Mouse (Mus musculus): ENCODE measurements around the gene Dnah7a. TPM values are rescaled to one million over a fixed set of nuclear protein-coding genes. Genes with fewer than 3 reads are reported as not detected.
A peak's percentile ranks its signal among the peaks of the same experiment; 100 is the strongest.
"Not testable (repeated sequence)": the region's sequence is repeated elsewhere in the genome, so short reads cannot be mapped to it uniquely, and the experiment has no call there.

The Dnah7a gene
- total RNA-seq (2021) (under 1 TPM in 1 of 2 experiments, not detected in 1; 0.14 TPM), polyA plus RNA-seq (2012; rRNA removed) (under 0.01 and 0.21 TPM in 2 replicates)
- long read RNA-seq = 0 reads

GRCm38 (mm10) chr1:53706431-53707361 is at the start of gene Dnah7a:
Dnah7a (minus strand) TSS chr1:53706784.
- H3K4me1 ChIP-seq (ENCODE audit: control insufficient read depth, insufficient read depth, low read length) = no peaks in the 10 kb centered on the region
- DNase-seq = peak in 1 of 2 experiments; percentile 15
- peak within 1 kb of the TSS; percentile 36 for H3K4me3 ChIP-seq
- intact Hi-C loops (cut with DNase I) = no loop called here
- TF ChIP-seq CTCF (IDR thresholded peaks at IDR 0.05) (peak; percentile 20; the same call in 1 of the 2 replicates), EP300 (IDR thresholded peaks at IDR 0.05; ENCODE audit: insufficient read depth, low read depth, low read length) (no peak)
- no peaks in the 10 kb centered on the region for H3K27me3 ChIP-seq (ENCODE audit: control insufficient read depth, insufficient read depth, low read length)
- no peak within 1 kb of the TSS for H3K9ac ChIP-seq (ENCODE audit: low read depth, low read length)
- no peaks in the 10 kb centered on the region for H3K79me2 ChIP-seq (replicated peaks; ENCODE audit: control insufficient read depth, insufficient read depth, low read length)
- no peaks in the 10 kb centered on the region for H3K36me3 ChIP-seq (ENCODE audit: control insufficient read depth, insufficient read depth, low read length)
- H3K27ac ChIP-seq = no peak within 1 kb of the TSS
- WGBS = 15% methylated on average over 42 of the region's 42 CpGs

DNA sequence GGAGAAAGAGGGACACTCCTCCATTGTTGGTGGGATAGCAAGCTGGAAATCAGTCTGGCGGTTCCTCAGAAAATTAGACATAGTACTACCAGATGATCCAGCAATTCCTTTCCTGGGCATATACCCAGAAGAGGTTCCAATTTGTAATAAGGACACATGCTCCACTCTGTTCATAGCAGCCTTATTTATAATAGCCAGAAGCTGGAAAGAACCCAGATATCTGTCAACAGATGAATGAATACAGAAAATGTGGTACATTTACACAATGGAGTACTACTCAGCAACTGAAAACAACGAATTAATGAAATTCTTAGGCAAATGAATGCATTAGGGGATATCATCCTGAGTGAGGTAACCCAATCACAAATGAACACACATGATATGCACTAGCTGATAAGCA is 46.9 kb upstream of the Dnah7a start:
- H3K4me3 ChIP-seq; H3K4me1 ChIP-seq (ENCODE audit: control insufficient read depth, insufficient read depth, low read length); H3K79me2 ChIP-seq (replicated peaks; ENCODE audit: control insufficient read depth, insufficient read depth, low read length); intact Hi-C loops (cut with DNase I); H3K9ac ChIP-seq (ENCODE audit: low read depth, low read length); DNase-seq; H3K27ac ChIP-seq; H3K36me3 ChIP-seq (ENCODE audit: control insufficient read depth, insufficient read depth, low read length); H3K27me3 ChIP-seq (ENCODE audit: control insufficient read depth, insufficient read depth, low read length): not testable (repeated sequence)
- WGBS = 95% methylated on average over 2 of the region's 2 CpGs

- H3K36me3 ChIP-seq (ENCODE audit: control insufficient read depth, insufficient read depth, low read length) = no peaks in the 10 kb centered on the region
- no peak for DNase-seq
- no peaks in the 10 kb centered on the region for H3K4me1 ChIP-seq (ENCODE audit: control insufficient read depth, insufficient read depth, low read length)
- H3K4me3 ChIP-seq = no peak overlapping the region
- no peak overlapping the region for H3K27ac ChIP-seq
- no peak for TF ChIP-seq CTCF (IDR thresholded peaks at IDR 0.05)
- TF ChIP-seq EP300 (IDR thresholded peaks at IDR 0.05; ENCODE audit: insufficient read depth, low read depth, low read length) = no peak
- TF ChIP-seq POLR2A (IDR thresholded peaks at IDR 0.05; ENCODE audit: insufficient read depth, low read depth, low read length) = no peak
- no peaks in the 10 kb centered on the region for H3K79me2 ChIP-seq (replicated peaks; ENCODE audit: control insufficient read depth, insufficient read depth, low read length)
- intact Hi-C loops (cut with DNase I) = no loop called here
- WGBS = 90% methylated on average over 1 of the region's 1 CpGs
- no peaks in the 10 kb centered on the region for H3K27me3 ChIP-seq (ENCODE audit: control insufficient read depth, insufficient read depth, low read length)
- H3K9ac ChIP-seq (ENCODE audit: low read depth, low read length) = no peak overlapping the region
These were observed 44.6 kb upstream of the Dnah7a start for GRCm38 (mm10) chr1:53751144-53751543.

GRCm38 (mm10) chr1:53750697-53751096 is 44.1 kb upstream of the Dnah7a start:
- H3K4me1 ChIP-seq (ENCODE audit: control insufficient read depth, insufficient read depth, low read length); H3K4me3 ChIP-seq; H3K79me2 ChIP-seq (replicated peaks; ENCODE audit: control insufficient read depth, insufficient read depth, low read length); H3K27me3 ChIP-seq (ENCODE audit: control insufficient read depth, insufficient read depth, low read length); intact Hi-C loops (cut with DNase I); DNase-seq; H3K27ac ChIP-seq; H3K36me3 ChIP-seq (ENCODE audit: control insufficient read depth, insufficient read depth, low read length); H3K9ac ChIP-seq (ENCODE audit: low read depth, low read length): not testable (repeated sequence)
- 89% methylated on average over 7 of the region's 7 CpGs for WGBS

DNA sequence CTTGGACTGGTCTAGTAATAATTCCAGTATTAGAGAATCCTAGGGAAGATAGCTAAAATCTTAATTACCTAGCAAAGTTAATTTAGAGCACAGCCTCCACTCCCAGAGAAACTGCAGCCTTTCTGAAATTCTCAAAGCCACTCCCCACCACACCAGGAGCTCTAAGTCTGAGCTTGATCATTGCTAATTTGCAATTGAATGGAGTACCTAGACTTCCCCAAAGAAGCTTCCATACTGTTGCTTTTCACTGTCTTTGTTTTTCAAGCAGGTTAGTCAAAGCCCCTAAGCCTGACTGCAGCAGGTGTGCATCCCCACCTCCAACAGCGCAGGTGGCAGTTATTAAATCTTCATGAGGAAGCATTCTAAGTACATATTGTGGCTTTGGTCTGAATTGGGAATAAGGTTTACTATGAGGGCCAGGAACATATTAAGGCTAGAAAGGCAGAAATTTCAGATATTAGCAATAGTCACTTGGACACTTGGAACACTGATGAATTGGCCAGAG is 43.3 kb upstream of the Dnah7a start:
- H3K4me1 ChIP-seq (ENCODE audit: control insufficient read depth, insufficient read depth, low read length); intact Hi-C loops (cut with DNase I); H3K36me3 ChIP-seq (ENCODE audit: control insufficient read depth, insufficient read depth, low read length); DNase-seq; H3K79me2 ChIP-seq (replicated peaks; ENCODE audit: control insufficient read depth, insufficient read depth, low read length); H3K27me3 ChIP-seq (ENCODE audit: control insufficient read depth, insufficient read depth, low read length); H3K4me3 ChIP-seq; H3K9ac ChIP-seq (ENCODE audit: low read depth, low read length); H3K27ac ChIP-seq: not testable (repeated sequence)
- 100% methylated on average over 1 of the region's 1 CpGs for WGBS

DNA sequence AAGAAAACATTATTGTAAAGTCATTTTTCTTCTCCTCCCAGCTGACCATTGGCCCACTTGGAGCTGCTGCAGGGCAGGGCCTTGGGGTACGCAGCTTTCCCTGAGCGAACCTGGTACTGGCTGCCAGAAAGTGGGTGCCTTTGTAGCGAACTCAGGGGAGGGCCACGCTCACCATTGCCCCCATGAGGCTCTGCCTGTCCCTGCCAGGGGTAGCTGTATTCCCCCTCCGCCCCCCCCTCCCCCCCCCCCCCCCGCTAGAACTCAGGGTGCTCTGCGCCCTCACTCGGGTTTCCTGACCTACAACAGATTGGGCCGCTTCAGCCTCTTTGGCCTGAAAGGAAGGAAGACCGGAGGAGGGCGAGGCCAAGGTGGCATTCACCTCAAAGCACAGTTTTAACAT is 42.0 kb upstream of the Dnah7a start:
- Histone ChIP-seq H3K36me3 (ENCODE audit: control insufficient read depth, insufficient read depth, low read length) (no peaks in the 10 kb centered on the region), H3K79me2 (replicated peaks; ENCODE audit: control insufficient read depth, insufficient read depth, low read length) (no peaks in the 10 kb centered on the region), H3K4me1 (ENCODE audit: control insufficient read depth, insufficient read depth, low read length) (no peaks in the 10 kb centered on the region), H3K27ac (no peak overlapping the region), H3K4me3 (no peak overlapping the region), H3K27me3 (ENCODE audit: control insufficient read depth, insufficient read depth, low read length) (no peaks in the 10 kb centered on the region), H3K9ac (ENCODE audit: low read depth, low read length) (no peak overlapping the region)
- no peak for DNase-seq
- 55% methylated on average over 8 of the region's 11 CpGs for WGBS
- no peak for TF ChIP-seq CTCF (IDR thresholded peaks at IDR 0.05)
- intact Hi-C loops (cut with DNase I) = no loop called here

Measured in heart, adult 2 months (tissue).